ENCODE assay signal across 16 mouse cellular contexts in genomic region chr4:103179581-103179980, GRCm38 (mm10). TPM values are rescaled to one million over a fixed set of nuclear protein-coding genes. Genes with fewer than 3 reads are reported as not detected.
DNase-seq lines count a peak whose midpoint lies in the region; ATAC-seq lines count a peak whose summit lies in the region.
"Had no signal": no experiment of that assay in that cellular context is flagged by ENCODE, and none has a peak within 500 bp of the region (broad histone marks: within the 10 kb centered on the region; RNA-seq: fewer than 3 reads in every experiment).

No protein-coding gene starts in this region.

- 0 out of 2 replicates have a peak, but pooled peaks have one; percentile 33 for ATAC-seq in forebrain, embryonic 13.5 days
- ATAC-seq in heart, embryonic 14.5 days (ENCODE audit: insufficient number of reproducible peaks, insufficient read depth, low FRiP score, low read depth), result no peak
- peak; percentile 26; the same call in 1 of the 2 replicates for ATAC-seq in neural tube, embryonic 12.5 days (ENCODE audit: low FRiP score, low read depth)

- no peaks in the 10 kb centered on the region for H3K9me3 ChIP-seq in forebrain, embryonic 13.5 days (replicated peaks)
- no peaks in the 10 kb centered on the region for H3K9me3 ChIP-seq in forebrain, embryonic 10.5 days
- H3K9me3 ChIP-seq in heart, embryonic 14.5 days (ENCODE audit: control insufficient read depth, low read length), result no peaks in the 10 kb centered on the region
- no peaks in the 10 kb centered on the region for H3K9me3 ChIP-seq in neural tube, embryonic 12.5 days

- no peak overlapping the region for H3K9ac ChIP-seq in forebrain, embryonic 13.5 days
- no peak overlapping the region for H3K9ac ChIP-seq in heart, embryonic 14.5 days (ENCODE audit: low read length)
- no peak overlapping the region for H3K9ac ChIP-seq in neural tube, embryonic 12.5 days
- H3K9ac ChIP-seq: hindbrain, embryonic 14.5 days; lung, embryonic 14.5 days had no signal

- H3K4me1 ChIP-seq in forebrain, embryonic 13.5 days, result peaks cover 20% of the 10 kb centered on the region
- H3K4me1 ChIP-seq in forebrain, embryonic 10.5 days, result peaks cover 14% of the 10 kb centered on the region
- peaks cover 17 to 31% of the 10 kb centered on the region in 2 experiments for H3K4me1 ChIP-seq in heart, embryonic 14.5 days (ENCODE audit: control insufficient read depth in 2 of 2, insufficient read depth in 2 of 2, low read length in 2 of 2)
- peaks cover 19% of the 10 kb centered on the region for H3K4me1 ChIP-seq in neural tube, embryonic 12.5 days

- H3K27ac ChIP-seq in forebrain, embryonic 13.5 days, result no peak overlapping the region
- H3K27ac ChIP-seq in forebrain, embryonic 10.5 days, result no peak overlapping the region
- H3K27ac ChIP-seq in heart, embryonic 14.5 days (replicated peaks in 1 of 2; ENCODE audit: control insufficient read depth in 1 of 2, insufficient read depth in 1 of 2, low read depth in 2 of 2, low read length in 2 of 2), result peak overlapping the region; percentile 38 to 84
- H3K27ac ChIP-seq in neural tube, embryonic 12.5 days, result no peak overlapping the region

- no peaks in the 10 kb centered on the region; the same call in 1 of the 2 replicates for H3K27me3 ChIP-seq in forebrain, embryonic 13.5 days
- H3K27me3 ChIP-seq in forebrain, embryonic 10.5 days (ENCODE audit: poor library complexity, severe bottlenecking), result no peaks in the 10 kb centered on the region
- H3K27me3 ChIP-seq in heart, embryonic 14.5 days (ENCODE audit: control insufficient read depth, insufficient read depth, low read length), result no peaks in the 10 kb centered on the region
- H3K27me3 ChIP-seq in neural tube, embryonic 12.5 days (replicated peaks), result no peaks in the 10 kb centered on the region

- DNase-seq in forebrain, embryonic 10.5 days (ENCODE audit: extremely low spot score, low spot score), result no peak
- DNase-seq in heart, postnatal 4 days, result no peak
- DNase-seq in neural tube, embryonic 10.5 days (ENCODE audit: extremely low spot score, low spot score), result no peak
- no peak for DNase-seq in right cerebral cortex, postnatal 25 days
- DNase-seq in left cerebral cortex, adult 18-20 months (ENCODE audit: low spot score in 2 of 2), result no peak
- DNase-seq: adrenal gland, postnatal 14 days; cerebellum, adult 11 months; kidney, postnatal 10 days; liver; lung, embryonic 14.5 days; thymus, adult 2 months had no signal

- H3K4me2 ChIP-seq in forebrain, embryonic 13.5 days, result no peak overlapping the region
- H3K4me2 ChIP-seq in heart, embryonic 14.5 days (ENCODE audit: low read length), result peak overlapping the region; percentile 43; the same call in 1 of the 2 replicates
- no peak overlapping the region for H3K4me2 ChIP-seq in neural tube, embryonic 12.5 days (replicated peaks)
- H3K4me2 ChIP-seq: hindbrain, embryonic 14.5 days; lung, embryonic 14.5 days had no signal

- 43% methylated on average over 3 of the region's 3 CpGs for WGBS in forebrain, embryonic 13.5 days
- 78% methylated on average over 3 of the region's 3 CpGs for whole genome bisulfite sequencing in forebrain, embryonic 10.5 days
- 33% methylated on average over 3 of the region's 3 CpGs for WGBS in heart, embryonic 14.5 days
- 44% methylated on average over 3 of the region's 3 CpGs for WGBS in neural tube, embryonic 12.5 days

- no peak overlapping the region for H3K4me3 ChIP-seq in forebrain, embryonic 13.5 days
- no peak overlapping the region for H3K4me3 ChIP-seq in forebrain, embryonic 10.5 days
- H3K4me3 ChIP-seq in heart, embryonic 14.5 days (ENCODE audit: control insufficient read depth in 1 of 2, insufficient read depth in 1 of 2, low read depth in 1 of 2, low read length in 2 of 2), result no peak overlapping the region
- H3K4me3 ChIP-seq in neural tube, embryonic 12.5 days, result no peak overlapping the region
- H3K4me3 ChIP-seq: myocyte had no signal

- H3K36me3 ChIP-seq in forebrain, embryonic 13.5 days (ENCODE audit: poor library complexity, severe bottlenecking), result peaks cover 22% of the 10 kb centered on the region
- peaks cover 82% of the 10 kb centered on the region for H3K36me3 ChIP-seq in forebrain, embryonic 10.5 days (replicated peaks)
- peaks cover 28% of the 10 kb centered on the region for H3K36me3 ChIP-seq in heart, embryonic 14.5 days (ENCODE audit: control insufficient read depth, insufficient read depth, low read length)
- H3K36me3 ChIP-seq in neural tube, embryonic 12.5 days, result peaks cover 20% of the 10 kb centered on the region

RNA-seq across cellular contexts. Expression of gene Slc35d1, which starts 35.4 kb away (rescaled TPM):
- polyA plus RNA-seq in forebrain, embryonic 13.5 days (2015; fragmentation: Nextera tagmentation; extraction: Ambion mirVana), result 4.5 and 5.2 TPM in 2 replicates
- 10.3 and 11.2 TPM in 2 replicates for polyA plus RNA-seq in forebrain, embryonic 10.5 days (2016; fragmentation: Nextera tagmentation; extraction: Ambion mirVana)
- 6.3 and 8.5 TPM in 2 replicates for polyA plus RNA-seq in heart, embryonic 14.5 days (2014; fragmentation: Nextera tagmentation; extraction: Ambion mirVana)
- 1 to 10 TPM; 8.4 to 8.8 TPM for total RNA-seq in heart, postnatal 4 days (2021)
- polyA plus RNA-seq in neural tube, embryonic 12.5 days (2016; fragmentation: Nextera tagmentation; extraction: Ambion mirVana), result 10.0 and 10.6 TPM in 2 replicates
- 10 to 100 TPM in 1 of 2 experiments, 1 to 10 TPM in 1; 8.9 to 13.6 TPM for total RNA-seq in left cerebral cortex, adult 18-20 months (2021)

Comparison
In these comparisons a context has a peak if more than half of its experiments do, and no peak if none do; other contexts are left out.
1. H3K27ac ChIP-seq: peak in heart, embryonic 14.5 days (2 of 2); none in forebrain, embryonic 13.5 days (single experiment), forebrain, embryonic 10.5 days (single experiment) and neural tube, embryonic 12.5 days (single experiment).